Mouse (Mus musculus) olfactory bulb, adult 2 months (tissue): Measurements from ENCODE around the gene Tspear.
"Not testable (repeated sequence)": the region's sequence is repeated elsewhere in the genome, so short reads cannot be mapped to it uniquely, and the experiment has no call there.

Experiments
- CTCF ChIP-seq: fragments of 200-500 bp; IDR thresholded peaks from 2 replicates; pipeline ENCODE4 v1.5.1; 2012; ENCODE audit warnings: low read depth, mild to moderate bottlenecking, low read length, moderate library complexity; ENCODE audit not compliant: insufficient read depth
- POLR2A ChIP-seq: fragments of 200-500 bp; IDR thresholded peaks from 2 replicates; pipeline ENCODE4 v1.6.1; 2012; ENCODE audit warnings: mild to moderate bottlenecking, low read depth, low read length, moderate library complexity; ENCODE audit not compliant: insufficient read depth

GRCm38 (mm10) chr10:77752312-77752711, 65.9 kb downstream of the Tspear start:
- not testable (repeated sequence) for TF ChIP-seq POLR2A, CTCF
